Mouse (Mus musculus): ENCODE data around the gene Nsg2. TPM values are rescaled to one million over a fixed set of nuclear protein-coding genes. Genes with fewer than 3 reads are reported as not detected.

Gene Nsg2
- polyA plus RNA-seq (2012; rRNA removed): 0.03 and 0.25 TPM in 2 replicates

GRCm38 (mm10) chr11:32000281-32000680 is at the start of gene Nsg2:
TSS of gene Nsg2 (plus strand) at chr11:32000463.

GRCm38 (mm10) chr11:31965256-31966134 is 34.8 kb upstream of the Nsg2 start, which contains the start of gene 4930524B15Rik:
TSS of gene 4930524B15Rik (plus strand) at chr11:31965592.

Other genes with a start within 250 kb of the Nsg2 start
- 23.2 and 30.4 TPM in 2 replicates for gene Cpeb4, start 128.3 kb upstream of the Nsg2 start, polyA plus RNA-seq (2012; rRNA removed)
- 0.01 TPM in 1 of 2 replicates, not detected in the other for gene 4930524B15Rik, start 34.9 kb upstream of the Nsg2 start, polyA plus RNA-seq (2012; rRNA removed)
- 0.07 TPM in 2 replicates for gene Il9r, start 199.8 kb downstream of the Nsg2 start, polyA plus RNA-seq (2012; rRNA removed)
- 69.5 and 70.6 TPM in 2 replicates for gene Snrnp25, start 205.0 kb downstream of the Nsg2 start, polyA plus RNA-seq (2012; rRNA removed)
- gene Rhbdf1, start 221.8 kb downstream of the Nsg2 start, polyA plus RNA-seq (2012; rRNA removed): 4.9 and 6.0 TPM in 2 replicates
- gene Mpg, start 226.0 kb downstream of the Nsg2 start, polyA plus RNA-seq (2012; rRNA removed): 8.8 and 9.9 TPM in 2 replicates

Data from liver, embryonic 14 days (tissue).